Mouse (Mus musculus): ENCODE data around the gene Gm5426. TPM values are rescaled to one million over a fixed set of nuclear protein-coding genes. Genes with fewer than 3 reads are reported as not detected.

Gm5426 gene
- polyA plus RNA-seq, 2 experiments = not detected

DNA sequence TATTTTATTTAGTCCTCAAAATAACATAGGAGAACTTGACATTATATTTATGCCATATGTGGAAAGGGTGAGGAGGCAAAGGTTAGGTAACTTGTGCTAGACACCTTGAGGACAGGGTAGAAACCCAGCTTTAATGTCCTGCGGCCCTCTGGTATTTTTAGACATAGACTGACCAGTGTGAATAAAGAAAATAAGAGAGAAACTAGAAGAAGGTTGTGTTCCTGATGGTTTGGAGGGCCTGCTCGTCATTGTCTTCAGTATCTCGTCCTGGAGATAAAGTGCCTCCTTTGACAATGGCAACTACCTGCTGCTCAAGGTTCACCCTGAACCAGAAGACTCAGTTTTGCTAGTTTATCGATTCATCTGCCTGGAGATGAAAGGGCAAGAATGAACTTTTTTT, 32.6 kb downstream of the Gm5426 start:
- Histone ChIP-seq H3K4me2 (replicated peaks; ENCODE audit: low read depth, low read length, severe bottlenecking) (no peak overlapping the region), H3K4me1 (ENCODE audit: control insufficient read depth, insufficient read depth, low read length) (peaks cover 2% of the 10 kb centered on the region; the same call in 1 of the 2 replicates), H3K9me3 (ENCODE audit: control insufficient read depth, low read length) (no peaks in the 10 kb centered on the region), H3K4me3 (replicated peaks; ENCODE audit: low read length) (no peak overlapping the region), H3K9ac (ENCODE audit: low read depth, low read length, severe bottlenecking) (no peak overlapping the region), H3K27me3 (ENCODE audit: control insufficient read depth, insufficient read depth, low read length) (no peaks in the 10 kb centered on the region), H3K27ac (replicated peaks; ENCODE audit: low read depth, low read length) (no peak overlapping the region), H3K36me3 (ENCODE audit: control insufficient read depth, insufficient read depth, low read length) (no peaks in the 10 kb centered on the region)
- ATAC-seq (ENCODE audit: low FRiP score, low read depth) (no peak), DNase-seq (ENCODE audit: low spot score) (no peak)
- WGBS = 87% methylated on average over 4 of the region's 4 CpGs
- no peak for TF ChIP-seq POLR2A (IDR thresholded peaks at IDR 0.05; ENCODE audit: borderline replicate concordance, extremely low read depth, insufficient read depth, insufficient read length)

DNA sequence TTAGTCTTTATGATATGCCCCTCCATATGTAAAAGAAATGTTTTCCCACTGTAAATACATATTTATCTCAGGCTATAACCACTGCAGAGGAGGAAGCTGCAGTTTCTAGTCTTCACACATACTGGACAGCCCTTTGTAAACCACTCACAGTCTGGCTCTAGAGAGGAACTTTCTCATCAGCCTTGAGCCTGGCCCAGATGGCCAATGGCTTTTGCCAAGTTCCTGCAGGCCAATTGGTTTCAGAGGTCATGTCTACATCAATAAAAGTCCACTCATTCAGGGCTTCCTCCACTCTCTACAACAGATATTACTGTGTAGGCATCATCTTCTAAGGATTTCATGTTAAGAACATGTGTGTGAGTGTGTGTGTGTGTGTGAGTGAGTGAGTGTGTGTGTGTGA, 35.1 kb downstream of the Gm5426 start:
- ATAC-seq (ENCODE audit: low FRiP score, low read depth) (no peak), DNase-seq (ENCODE audit: low spot score) (no peak)
- Histone ChIP-seq H3K4me1 (ENCODE audit: control insufficient read depth, insufficient read depth, low read length) (peaks cover 2% of the 10 kb centered on the region; the same call in 1 of the 2 replicates), H3K27ac (replicated peaks; ENCODE audit: low read depth, low read length) (no peak overlapping the region), H3K36me3 (ENCODE audit: control insufficient read depth, insufficient read depth, low read length) (no peaks in the 10 kb centered on the region), H3K27me3 (ENCODE audit: control insufficient read depth, insufficient read depth, low read length) (no peaks in the 10 kb centered on the region), H3K9me3 (ENCODE audit: control insufficient read depth, low read length) (no peaks in the 10 kb centered on the region), H3K9ac (ENCODE audit: low read depth, low read length, severe bottlenecking) (no peak overlapping the region), H3K4me2 (replicated peaks; ENCODE audit: low read depth, low read length, severe bottlenecking) (no peak overlapping the region), H3K4me3 (replicated peaks; ENCODE audit: low read length) (no peak overlapping the region)
- no peak for TF ChIP-seq POLR2A (IDR thresholded peaks at IDR 0.05; ENCODE audit: borderline replicate concordance, extremely low read depth, insufficient read depth, insufficient read length)

DNA sequence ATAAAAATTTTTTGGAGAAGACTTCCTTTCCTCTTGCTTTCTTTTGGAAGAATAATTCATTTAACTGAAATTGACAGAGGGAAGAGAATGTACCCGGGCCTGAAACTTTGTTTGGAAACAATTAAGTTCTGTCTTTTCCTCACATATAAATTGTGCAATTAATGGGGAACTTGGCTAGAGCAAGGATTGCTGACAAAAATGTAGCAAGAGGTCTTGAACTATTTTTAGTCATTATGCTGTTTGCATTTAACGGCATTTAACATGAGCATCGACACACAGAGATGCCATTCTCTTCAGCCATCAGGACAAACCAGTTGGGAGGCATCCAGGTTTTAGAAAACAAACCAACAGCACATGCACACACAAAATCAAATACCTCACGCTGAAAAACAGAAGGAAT, 36.6 kb downstream of the Gm5426 start:
- no peak for TF ChIP-seq POLR2A (IDR thresholded peaks at IDR 0.05; ENCODE audit: borderline replicate concordance, extremely low read depth, insufficient read depth, insufficient read length)
- ATAC-seq (ENCODE audit: low FRiP score, low read depth) (no peak), DNase-seq (ENCODE audit: low spot score) (no peak)
- no peaks in the 10 kb centered on the region for H3K9me3 ChIP-seq (ENCODE audit: control insufficient read depth, low read length)
- WGBS = 41% methylated on average over 4 of the region's 4 CpGs
- no peak overlapping the region for H3K27ac ChIP-seq (replicated peaks; ENCODE audit: low read depth, low read length)
- H3K4me2 ChIP-seq (replicated peaks; ENCODE audit: low read depth, low read length, severe bottlenecking) = no peak overlapping the region
- H3K27me3 ChIP-seq (ENCODE audit: control insufficient read depth, insufficient read depth, low read length) = no peaks in the 10 kb centered on the region
- H3K9ac ChIP-seq (ENCODE audit: low read depth, low read length, severe bottlenecking) = no peak overlapping the region
- no peaks in the 10 kb centered on the region for H3K36me3 ChIP-seq (ENCODE audit: control insufficient read depth, insufficient read depth, low read length)
- H3K4me3 ChIP-seq (replicated peaks; ENCODE audit: low read length) = no peak overlapping the region
- H3K4me1 ChIP-seq (ENCODE audit: control insufficient read depth, insufficient read depth, low read length) = peaks cover 2% of the 10 kb centered on the region; the same call in 1 of the 2 replicates

DNA sequence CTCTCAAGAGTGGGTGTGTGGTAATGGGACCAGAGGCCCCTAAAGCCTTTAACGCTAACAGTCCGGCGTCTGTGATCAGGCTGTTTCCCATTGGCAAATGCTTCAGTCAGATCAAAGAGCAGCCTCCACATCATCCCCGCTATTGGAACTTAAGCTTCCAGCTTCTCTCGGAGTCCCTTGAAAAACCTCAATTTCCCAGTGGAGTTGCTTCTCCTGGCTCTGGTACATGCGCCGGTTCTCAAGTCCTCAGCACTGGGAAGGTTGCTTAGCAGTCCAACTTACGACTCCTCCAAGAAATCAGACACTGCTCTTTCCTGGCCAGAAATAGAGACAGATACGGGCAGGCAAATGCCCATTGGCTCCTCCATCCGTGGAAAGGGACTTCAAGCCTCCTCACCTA, 37.4 kb downstream of the Gm5426 start:
- no peak for ATAC-seq (ENCODE audit: low FRiP score, low read depth)
- Histone ChIP-seq H3K4me1 (ENCODE audit: control insufficient read depth, insufficient read depth, low read length) (peaks cover 2% of the 10 kb centered on the region; the same call in 1 of the 2 replicates), H3K4me3 (replicated peaks; ENCODE audit: low read length) (no peak overlapping the region), H3K27ac (replicated peaks; ENCODE audit: low read depth, low read length) (no peak overlapping the region), H3K9ac (ENCODE audit: low read depth, low read length, severe bottlenecking) (no peak overlapping the region), H3K36me3 (ENCODE audit: control insufficient read depth, insufficient read depth, low read length) (no peaks in the 10 kb centered on the region), H3K9me3 (ENCODE audit: control insufficient read depth, low read length) (no peaks in the 10 kb centered on the region), H3K27me3 (ENCODE audit: control insufficient read depth, insufficient read depth, low read length) (no peaks in the 10 kb centered on the region), H3K4me2 (replicated peaks; ENCODE audit: low read depth, low read length, severe bottlenecking) (no peak overlapping the region)
- TF ChIP-seq POLR2A (IDR thresholded peaks at IDR 0.05; ENCODE audit: borderline replicate concordance, extremely low read depth, insufficient read depth, insufficient read length) = no peak
- 42% methylated on average over 10 of the region's 10 CpGs for WGBS
- DNase-seq (ENCODE audit: low spot score) = no peak

DNA sequence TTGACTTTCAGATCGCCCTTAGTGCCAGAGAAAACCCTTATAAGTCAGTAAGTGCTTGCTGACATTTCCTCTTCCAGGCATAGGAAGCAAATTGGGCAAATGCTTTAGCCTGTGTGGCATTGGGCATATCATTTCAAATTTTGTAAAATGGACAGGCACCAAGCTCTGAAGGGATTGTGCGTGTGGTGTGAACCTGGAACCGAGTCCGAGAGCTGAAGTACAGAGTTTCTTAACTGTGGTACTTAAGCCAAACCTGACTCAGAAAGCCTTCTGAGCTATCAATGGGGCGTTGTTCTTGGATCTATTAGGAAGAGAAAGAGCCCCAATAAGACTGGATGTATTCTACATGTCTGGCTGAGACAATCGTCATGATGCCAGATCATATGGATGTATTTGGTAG, 40.5 kb downstream of the Gm5426 start:
- 91% methylated on average over 6 of the region's 6 CpGs for WGBS
- Histone ChIP-seq H3K27me3 (ENCODE audit: control insufficient read depth, insufficient read depth, low read length) (no peaks in the 10 kb centered on the region), H3K36me3 (ENCODE audit: control insufficient read depth, insufficient read depth, low read length) (no peaks in the 10 kb centered on the region), H3K9ac (ENCODE audit: low read depth, low read length, severe bottlenecking) (no peak overlapping the region), H3K9me3 (ENCODE audit: control insufficient read depth, low read length) (no peaks in the 10 kb centered on the region), H3K27ac (replicated peaks; ENCODE audit: low read depth, low read length) (no peak overlapping the region), H3K4me3 (replicated peaks; ENCODE audit: low read length) (no peak overlapping the region), H3K4me1 (ENCODE audit: control insufficient read depth, insufficient read depth, low read length) (peaks cover 2% of the 10 kb centered on the region; the same call in 1 of the 2 replicates), H3K4me2 (replicated peaks; ENCODE audit: low read depth, low read length, severe bottlenecking) (no peak overlapping the region)
- ATAC-seq (ENCODE audit: low FRiP score, low read depth) = no peak
- TF ChIP-seq POLR2A (IDR thresholded peaks at IDR 0.05; ENCODE audit: borderline replicate concordance, extremely low read depth, insufficient read depth, insufficient read length) = no peak
- no peak for DNase-seq (ENCODE audit: low spot score)
